Mouse (Mus musculus) olfactory bulb, adult 2 months (tissue): ENCODE data around the gene Arhgap8.

Source experiments
- CTCF ChIP-seq: fragments of 200-500 bp; IDR thresholded peaks from 2 replicates; pipeline ENCODE4 v1.5.1; 2012; ENCODE audit warnings: low read depth, mild to moderate bottlenecking, low read length, moderate library complexity; ENCODE audit not compliant: insufficient read depth
- POLR2A ChIP-seq: fragments of 200-500 bp; IDR thresholded peaks from 2 replicates; pipeline ENCODE4 v1.6.1; 2012; ENCODE audit warnings: mild to moderate bottlenecking, low read depth, low read length, moderate library complexity; ENCODE audit not compliant: insufficient read depth

DNA sequence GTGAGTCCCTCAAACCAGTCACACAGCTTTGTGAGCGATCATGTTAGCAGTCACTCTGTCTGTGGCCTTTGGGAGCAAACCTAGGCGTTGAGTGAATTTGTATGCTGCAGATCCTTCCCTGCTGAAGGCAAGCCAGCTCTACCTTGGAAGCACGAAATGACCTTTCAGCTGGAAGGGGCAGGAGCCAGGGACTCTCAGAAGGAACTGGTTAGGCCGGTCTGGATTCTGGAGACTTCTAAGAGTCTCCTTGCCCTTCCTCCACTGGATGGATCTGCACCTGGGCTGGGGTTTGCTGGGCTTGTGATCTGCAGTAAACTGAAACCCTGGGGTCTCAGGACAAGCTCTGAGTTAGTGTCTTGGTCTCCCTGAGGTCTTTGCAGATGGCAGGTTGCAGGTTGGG lies 4.3 kb downstream of the Arhgap8 start:
- TF ChIP-seq CTCF (no peak), POLR2A (no peak)
